Mouse (Mus musculus): Measurements from ENCODE around the gene Alkbh6. TPM values are rescaled to one million over a fixed set of nuclear protein-coding genes. Genes with fewer than 3 reads are reported as not detected.

The Alkbh6 gene
- polyA plus RNA-seq, 1 experiment = 29.5 TPM

DNA sequence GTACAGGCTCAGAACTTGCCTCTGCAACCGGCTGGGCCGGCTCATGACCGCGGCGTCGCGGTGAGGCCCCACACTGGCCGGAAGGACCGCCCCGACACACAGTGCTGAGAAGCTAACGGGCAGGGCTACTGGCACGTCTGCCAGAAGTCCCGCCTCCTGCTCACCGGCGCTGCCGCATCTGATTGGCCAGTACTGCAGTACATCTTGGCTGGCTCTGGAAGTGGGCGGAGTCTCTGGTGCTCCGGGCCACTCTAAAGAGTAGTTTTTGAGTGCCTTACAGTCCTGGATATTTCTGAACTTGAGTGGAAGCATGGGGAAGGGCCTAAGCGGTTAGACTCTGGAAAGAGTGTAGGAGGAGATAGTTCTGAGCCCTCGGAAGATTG, 13.8 kb downstream of the Alkbh6 start:
- Histone ChIP-seq H3K4me1 (ENCODE audit: control insufficient read depth, insufficient read depth, low read length) (no peaks in the 10 kb centered on the region), H3K4me3 (ENCODE audit: low read depth, low read length) (peak overlapping the region; percentile 84), H3K36me3 (ENCODE audit: control insufficient read depth, insufficient read depth, low read length, poor library complexity, severe bottlenecking) (no peaks in the 10 kb centered on the region), H3K27ac (ENCODE audit: insufficient read depth, low read length) (peak overlapping the region; percentile 73), H3K9ac (ENCODE audit: low read depth, poor library complexity, severe bottlenecking) (peak overlapping the region; percentile 77), H3K9me3 (replicated peaks; ENCODE audit: control insufficient read depth, insufficient read depth, low read length, poor library complexity, severe bottlenecking) (no peaks in the 10 kb centered on the region), H3K27me3 (ENCODE audit: control insufficient read depth, insufficient read depth, low read length, poor library complexity, severe bottlenecking) (no peaks in the 10 kb centered on the region)
- TF ChIP-seq POLR2A (IDR thresholded peaks at IDR 0.05; ENCODE audit: insufficient read depth, low read length) (peak; percentile 30), EP300 (IDR thresholded peaks at IDR 0.05; ENCODE audit: insufficient read depth, low read depth, low read length) (no peak), CTCF (IDR thresholded peaks at IDR 0.05; ENCODE audit: low read depth, low read length) (no peak)

DNA sequence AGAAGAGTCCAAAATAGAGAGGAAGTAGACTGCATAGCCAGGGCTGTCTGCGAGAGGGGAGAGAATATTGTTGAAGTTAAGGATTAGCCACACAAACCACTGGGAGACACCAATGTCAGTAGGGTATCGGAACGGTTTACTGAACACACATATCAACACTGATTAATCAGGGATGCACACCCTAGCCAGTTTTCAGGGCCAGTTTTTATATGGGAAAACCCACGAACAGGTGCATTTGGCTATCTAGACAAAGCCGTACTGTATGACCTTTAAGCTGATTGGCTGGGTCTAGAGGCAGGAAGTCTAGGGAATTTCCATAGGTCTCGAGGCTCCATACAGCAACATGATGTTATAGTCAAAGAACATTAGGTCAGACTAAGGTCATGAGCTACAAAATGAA, 14.3 kb downstream of the Alkbh6 start:
- TF ChIP-seq EP300 (IDR thresholded peaks at IDR 0.05; ENCODE audit: insufficient read depth, low read depth, low read length) = no peak
- TF ChIP-seq POLR2A (IDR thresholded peaks at IDR 0.05; ENCODE audit: insufficient read depth, low read length) = no peak
- no peak for TF ChIP-seq CTCF (IDR thresholded peaks at IDR 0.05; ENCODE audit: low read depth, low read length)
- H3K9me3 ChIP-seq (replicated peaks; ENCODE audit: control insufficient read depth, insufficient read depth, low read length, poor library complexity, severe bottlenecking) = no peaks in the 10 kb centered on the region
- peak overlapping the region; percentile 84 for H3K4me3 ChIP-seq (ENCODE audit: low read depth, low read length)
- H3K27ac ChIP-seq (ENCODE audit: insufficient read depth, low read length) = peak overlapping the region; percentile 73
- no peaks in the 10 kb centered on the region for H3K27me3 ChIP-seq (ENCODE audit: control insufficient read depth, insufficient read depth, low read length, poor library complexity, severe bottlenecking)
- no peaks in the 10 kb centered on the region for H3K4me1 ChIP-seq (ENCODE audit: control insufficient read depth, insufficient read depth, low read length)
- H3K36me3 ChIP-seq (ENCODE audit: control insufficient read depth, insufficient read depth, low read length, poor library complexity, severe bottlenecking) = no peaks in the 10 kb centered on the region
- peak overlapping the region; percentile 77 for H3K9ac ChIP-seq (ENCODE audit: low read depth, poor library complexity, severe bottlenecking)

DNA sequence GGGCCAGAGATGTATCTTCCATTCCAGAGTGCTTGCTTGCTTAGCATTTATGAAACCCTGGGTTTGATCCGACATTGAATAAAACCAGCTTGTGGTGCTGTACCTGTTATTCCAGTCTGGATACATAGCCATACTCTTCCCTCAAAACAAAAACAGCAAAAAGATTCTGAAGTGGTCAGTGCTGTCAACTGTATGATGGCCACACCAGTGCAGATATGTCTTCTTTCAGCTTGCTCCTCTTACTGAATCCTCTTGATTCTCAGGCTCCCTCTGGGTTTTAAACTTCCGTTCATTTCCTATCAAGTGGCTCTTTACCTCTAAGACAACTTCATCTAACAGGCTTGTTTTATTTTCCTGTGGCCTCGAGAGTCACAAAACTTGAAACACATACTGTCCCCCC, 15.3 kb downstream of the Alkbh6 start, which contains the start of gene Sdhaf1:
Sdhaf1 (minus strand) TSS at position 101 of the 400 bp plus-strand sequence.
- Histone ChIP-seq H3K4me1 (ENCODE audit: control insufficient read depth, insufficient read depth, low read length) (no peaks in the 10 kb centered on the region), H3K27me3 (ENCODE audit: control insufficient read depth, insufficient read depth, low read length, poor library complexity, severe bottlenecking) (no peaks in the 10 kb centered on the region), H3K9ac (ENCODE audit: low read depth, poor library complexity, severe bottlenecking) (peak within 1 kb of the TSS; percentile 77), H3K4me3 (ENCODE audit: low read depth, low read length) (peak within 1 kb of the TSS; percentile 84), H3K9me3 (replicated peaks; ENCODE audit: control insufficient read depth, insufficient read depth, low read length, poor library complexity, severe bottlenecking) (no peaks in the 10 kb centered on the region), H3K27ac (ENCODE audit: insufficient read depth, low read length) (peak within 1 kb of the TSS; percentile 73), H3K36me3 (ENCODE audit: control insufficient read depth, insufficient read depth, low read length, poor library complexity, severe bottlenecking) (no peaks in the 10 kb centered on the region)
- TF ChIP-seq POLR2A (IDR thresholded peaks at IDR 0.05; ENCODE audit: insufficient read depth, low read length) (no peak), CTCF (IDR thresholded peaks at IDR 0.05; ENCODE audit: low read depth, low read length) (no peak), EP300 (IDR thresholded peaks at IDR 0.05; ENCODE audit: insufficient read depth, low read depth, low read length) (no peak)

DNA sequence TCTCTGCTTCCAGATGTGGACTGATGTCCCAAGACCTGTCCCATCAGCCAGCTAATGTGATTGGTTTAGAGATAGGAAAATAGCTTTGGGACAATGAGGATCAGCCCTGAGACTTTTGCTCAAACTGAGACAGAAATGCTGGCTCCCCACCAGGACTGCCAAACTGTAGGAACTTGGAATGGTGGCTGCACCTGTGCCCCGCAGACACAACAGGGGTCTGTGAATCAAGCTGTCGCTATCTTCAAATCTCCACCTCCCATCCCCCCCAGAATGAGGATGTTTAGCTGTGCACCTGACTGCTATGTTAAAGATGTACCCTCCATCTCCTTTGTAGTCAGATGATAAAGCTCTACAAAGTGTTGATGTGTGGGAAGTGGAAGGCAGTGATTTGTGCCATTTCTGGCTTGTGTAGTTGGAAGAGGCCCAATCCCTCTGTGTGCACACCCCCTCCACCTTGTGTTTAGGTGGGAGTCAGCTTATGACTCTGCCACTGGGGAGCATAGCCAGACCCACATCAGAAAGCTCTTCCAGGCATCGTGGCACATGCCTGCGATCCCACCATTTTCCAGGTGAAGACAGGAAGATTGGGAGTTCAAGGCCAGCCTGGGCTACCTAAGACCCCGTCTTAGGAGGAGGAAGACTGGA, 15.9 kb downstream of the Alkbh6 start:
- Histone ChIP-seq H3K9me3 (replicated peaks; ENCODE audit: control insufficient read depth, insufficient read depth, low read length, poor library complexity, severe bottlenecking) (no peaks in the 10 kb centered on the region), H3K27ac (ENCODE audit: insufficient read depth, low read length) (no peak overlapping the region), H3K4me1 (ENCODE audit: control insufficient read depth, insufficient read depth, low read length) (no peaks in the 10 kb centered on the region), H3K27me3 (ENCODE audit: control insufficient read depth, insufficient read depth, low read length, poor library complexity, severe bottlenecking) (no peaks in the 10 kb centered on the region), H3K4me3 (ENCODE audit: low read depth, low read length) (no peak overlapping the region), H3K9ac (ENCODE audit: low read depth, poor library complexity, severe bottlenecking) (no peak overlapping the region), H3K36me3 (ENCODE audit: control insufficient read depth, insufficient read depth, low read length, poor library complexity, severe bottlenecking) (no peaks in the 10 kb centered on the region)
- TF ChIP-seq POLR2A (IDR thresholded peaks at IDR 0.05; ENCODE audit: insufficient read depth, low read length) (no peak), EP300 (IDR thresholded peaks at IDR 0.05; ENCODE audit: insufficient read depth, low read depth, low read length) (no peak), CTCF (IDR thresholded peaks at IDR 0.05; ENCODE audit: low read depth, low read length) (no peak)

DNA sequence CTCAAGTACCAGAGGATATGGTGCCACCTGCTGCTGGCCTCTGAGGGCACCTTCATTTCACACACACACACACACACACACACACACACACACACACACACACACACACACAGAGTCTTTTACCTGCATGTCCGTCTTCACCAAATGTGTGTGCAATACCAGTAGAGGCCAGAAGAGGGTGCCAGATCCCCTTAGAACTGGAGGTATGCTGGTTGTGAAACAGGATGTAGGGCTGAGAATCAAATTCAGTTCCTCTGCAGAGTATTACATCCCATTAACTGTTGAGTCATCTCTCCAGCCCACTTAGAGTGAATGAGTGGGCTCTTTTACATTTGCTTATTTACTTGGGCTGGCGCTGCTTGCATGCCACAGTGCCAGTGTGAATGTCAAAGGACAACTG, 16.8 kb downstream of the Alkbh6 start:
- H3K9me3 ChIP-seq (replicated peaks; ENCODE audit: control insufficient read depth, insufficient read depth, low read length, poor library complexity, severe bottlenecking) = no peaks in the 10 kb centered on the region
- TF ChIP-seq CTCF (IDR thresholded peaks at IDR 0.05; ENCODE audit: low read depth, low read length) (peak; percentile 34), POLR2A (IDR thresholded peaks at IDR 0.05; ENCODE audit: insufficient read depth, low read length) (no peak)
- H3K4me1 ChIP-seq (ENCODE audit: control insufficient read depth, insufficient read depth, low read length) = no peaks in the 10 kb centered on the region
- H3K27me3 ChIP-seq (ENCODE audit: control insufficient read depth, insufficient read depth, low read length, poor library complexity, severe bottlenecking) = no peaks in the 10 kb centered on the region
- no peak overlapping the region for H3K9ac ChIP-seq (ENCODE audit: low read depth, poor library complexity, severe bottlenecking)
- no peak overlapping the region for H3K27ac ChIP-seq (ENCODE audit: insufficient read depth, low read length)
- H3K4me3 ChIP-seq (ENCODE audit: low read depth, low read length) = no peak overlapping the region
- H3K36me3 ChIP-seq (ENCODE audit: control insufficient read depth, insufficient read depth, low read length, poor library complexity, severe bottlenecking) = no peaks in the 10 kb centered on the region

DNA sequence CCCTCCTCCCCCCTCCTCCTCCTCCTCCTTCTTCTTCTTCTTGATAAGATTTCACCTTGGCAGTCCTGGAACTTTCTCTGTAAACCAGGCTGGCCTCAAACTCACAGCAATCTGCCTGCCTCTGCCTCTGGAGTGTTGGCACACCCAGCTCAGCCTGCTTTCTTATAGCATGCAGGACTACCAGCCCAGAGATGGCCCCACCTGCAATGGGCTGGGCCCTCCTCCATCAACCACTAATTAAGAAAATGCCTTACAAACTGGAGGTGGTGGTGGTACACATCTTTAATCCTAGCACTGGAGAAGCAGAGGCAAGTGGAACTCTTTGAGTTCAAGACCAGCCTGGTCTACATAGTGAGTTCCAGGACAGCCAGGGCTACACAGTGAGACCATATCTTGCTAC, 17.9 kb downstream of the Alkbh6 start:
- H3K27me3 ChIP-seq (ENCODE audit: control insufficient read depth, insufficient read depth, low read length, poor library complexity, severe bottlenecking) = no peaks in the 10 kb centered on the region
- no peaks in the 10 kb centered on the region for H3K4me1 ChIP-seq (ENCODE audit: control insufficient read depth, insufficient read depth, low read length)
- H3K9me3 ChIP-seq (replicated peaks; ENCODE audit: control insufficient read depth, insufficient read depth, low read length, poor library complexity, severe bottlenecking) = no peaks in the 10 kb centered on the region

More for the DNA sequence above, 17.9 kb downstream of the Alkbh6 start:
- H3K9ac ChIP-seq (ENCODE audit: low read depth, poor library complexity, severe bottlenecking) = no peak overlapping the region
- no peak overlapping the region for H3K27ac ChIP-seq (ENCODE audit: insufficient read depth, low read length)
- no peak for TF ChIP-seq POLR2A (IDR thresholded peaks at IDR 0.05; ENCODE audit: insufficient read depth, low read length)
- no peak for TF ChIP-seq EP300 (IDR thresholded peaks at IDR 0.05; ENCODE audit: insufficient read depth, low read depth, low read length)
- TF ChIP-seq CTCF (IDR thresholded peaks at IDR 0.05; ENCODE audit: low read depth, low read length) = no peak
- H3K36me3 ChIP-seq (ENCODE audit: control insufficient read depth, insufficient read depth, low read length, poor library complexity, severe bottlenecking) = no peaks in the 10 kb centered on the region
- no peak overlapping the region for H3K4me3 ChIP-seq (ENCODE audit: low read depth, low read length)
